Mouse (Mus musculus) thymus, postnatal 25 days (tissue): ENCODE measurements around the gene Elane.

Experiments used
- DNase-seq: peaks from one replicate; pipeline ENCODE4 v3.0.0; 2022

Elane gene

DNA sequence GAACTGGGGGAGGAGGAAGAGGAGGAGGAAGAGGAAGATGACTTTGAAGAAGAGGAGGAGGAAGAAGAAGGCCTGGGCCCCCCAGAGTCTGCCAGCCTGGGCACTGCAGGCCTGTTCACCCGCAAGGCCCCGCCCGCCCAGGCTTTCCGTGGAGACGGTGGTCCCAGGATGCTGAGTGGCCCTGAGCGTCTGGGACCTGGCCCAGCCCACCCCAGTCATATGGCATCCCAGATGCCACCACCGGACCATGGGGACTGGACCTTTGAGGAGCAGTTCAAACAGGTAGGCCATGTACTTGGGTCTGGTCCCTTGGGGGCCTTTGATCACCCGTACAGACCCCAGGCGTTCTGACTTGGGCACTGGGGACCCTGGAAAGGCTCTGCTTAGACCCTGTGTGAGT, 45.8 kb downstream of the Elane start:
- DNase-seq: no peak

DNA sequence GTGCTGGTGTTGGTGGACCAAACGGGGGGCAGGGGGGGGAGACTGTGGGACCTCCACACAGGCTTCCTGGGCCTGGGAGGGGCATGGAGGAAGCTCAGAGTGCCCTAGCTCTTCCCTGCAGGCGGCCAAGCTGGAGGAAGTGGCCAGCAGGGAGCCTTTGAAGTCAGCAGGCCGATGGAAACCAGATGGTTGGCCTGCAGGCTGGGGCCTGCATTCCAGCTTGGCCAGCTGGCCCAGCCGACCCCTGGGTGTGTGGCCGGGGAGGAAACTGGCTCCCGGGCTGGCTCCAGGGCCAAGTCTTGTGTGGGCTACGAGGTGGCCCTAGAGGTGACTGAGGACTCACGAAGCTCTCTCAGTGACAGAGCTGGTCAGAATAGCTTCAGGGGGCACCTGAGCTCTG, 46.7 kb downstream of the Elane start:
- no peak for DNase-seq

DNA sequence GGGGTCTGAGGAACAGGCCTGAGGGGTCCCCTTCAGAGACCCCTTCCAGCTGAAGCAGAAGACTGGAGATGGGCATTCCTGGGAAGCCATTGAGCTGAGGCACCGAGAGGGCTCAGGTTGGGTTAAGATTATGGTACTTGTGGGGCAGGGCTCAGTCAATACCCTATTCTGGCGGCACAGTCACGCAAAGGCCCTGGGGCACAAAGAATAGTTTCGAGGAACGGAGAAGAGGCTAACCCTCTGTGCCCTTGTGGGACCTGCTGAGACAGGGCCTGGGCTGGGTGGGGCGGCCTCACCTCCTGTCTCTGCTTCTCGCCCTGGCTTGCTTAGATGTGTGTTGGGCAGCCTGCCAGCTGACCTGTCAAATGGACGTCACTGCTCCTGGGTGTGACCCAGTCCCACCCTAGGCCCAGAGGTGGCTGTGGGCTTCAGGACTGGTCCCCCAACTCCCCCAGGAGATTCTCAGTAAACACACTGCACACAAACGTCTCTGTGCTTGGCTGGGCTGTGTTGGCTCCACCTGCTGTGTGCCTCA, 47.2 kb downstream of the Elane start:
- no peak for DNase-seq

DNA sequence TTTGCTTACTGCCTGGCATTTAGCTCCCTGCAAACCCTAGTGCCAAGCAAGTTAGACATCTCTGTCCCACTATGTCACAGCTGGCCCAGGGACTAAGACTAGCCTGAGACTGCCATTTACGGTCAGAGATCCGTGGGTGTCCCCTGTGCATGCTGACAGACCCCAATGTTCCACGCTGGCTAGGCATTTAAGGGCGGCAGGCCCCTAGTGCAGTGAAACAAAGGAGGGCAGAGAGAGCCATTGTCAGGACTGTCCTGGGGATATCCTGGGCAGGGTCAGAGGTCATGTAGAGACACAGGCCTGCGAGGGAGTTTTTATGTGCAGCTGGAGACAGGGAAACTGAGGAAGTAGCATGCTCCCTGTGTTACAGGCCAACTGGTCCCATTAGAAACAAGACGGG, 47.8 kb downstream of the Elane start:
- DNase-seq: no peak

DNA sequence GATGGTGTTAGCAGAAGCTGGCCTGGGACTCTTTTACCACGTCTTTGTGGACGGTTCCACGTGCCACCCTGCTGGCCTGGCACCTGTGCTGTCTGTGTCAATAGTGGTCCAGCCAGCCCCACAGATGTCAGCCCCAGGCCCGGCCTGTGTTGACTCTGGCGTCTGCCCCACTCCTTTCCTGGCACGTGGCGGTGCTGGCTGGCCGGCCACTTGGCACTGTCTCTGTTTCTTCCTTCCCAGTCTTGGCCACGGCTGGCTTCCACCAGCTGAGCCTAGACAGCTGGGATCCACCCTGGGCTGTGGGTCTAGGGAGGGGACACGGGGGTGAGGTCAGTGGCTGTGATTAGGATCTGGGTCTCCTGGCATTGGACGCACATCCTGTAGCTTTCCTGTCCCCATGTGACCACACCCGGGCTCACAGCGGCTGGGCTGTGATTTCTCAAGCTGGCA, 48.2 kb downstream of the Elane start:
- DNase-seq: no peak

DNA sequence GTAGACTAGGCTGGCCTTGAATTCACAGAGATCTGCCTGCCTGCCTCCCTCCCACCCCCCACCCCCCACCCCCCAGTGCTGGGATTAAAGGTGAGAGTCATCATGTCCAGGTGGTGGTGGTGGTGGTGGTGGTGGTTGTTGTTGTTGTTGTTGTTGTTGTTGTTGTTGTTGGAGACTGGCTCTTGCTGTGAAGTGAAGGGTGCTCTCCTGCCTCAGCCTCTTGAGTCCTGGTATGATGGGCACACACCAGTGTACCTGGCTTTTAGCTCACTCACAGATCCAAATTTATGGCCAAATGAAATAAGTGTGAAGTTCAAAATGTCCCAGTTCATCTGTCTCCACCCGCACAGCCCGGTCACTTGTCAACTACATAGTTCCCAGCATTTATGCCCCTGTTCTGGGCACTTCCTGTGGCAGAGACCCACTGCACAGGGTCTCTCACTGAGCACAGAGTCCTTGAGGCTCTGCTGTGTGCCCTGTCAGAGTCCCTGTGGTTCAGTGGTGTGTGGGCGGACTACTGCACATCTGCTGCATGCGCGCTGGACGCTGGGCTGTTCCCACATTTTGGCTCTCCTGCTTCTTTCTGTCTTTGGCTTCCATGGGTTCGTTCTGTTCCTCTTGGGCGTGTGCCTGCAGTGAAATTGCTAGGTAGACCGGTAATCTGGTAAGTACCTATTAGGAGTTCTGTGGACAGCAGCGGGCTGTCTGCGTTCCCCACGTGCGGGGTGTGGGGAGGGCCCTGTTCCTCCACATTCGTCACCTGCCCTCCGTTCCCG, 48.9 kb downstream of the Elane start:
- no peak for DNase-seq

DNA sequence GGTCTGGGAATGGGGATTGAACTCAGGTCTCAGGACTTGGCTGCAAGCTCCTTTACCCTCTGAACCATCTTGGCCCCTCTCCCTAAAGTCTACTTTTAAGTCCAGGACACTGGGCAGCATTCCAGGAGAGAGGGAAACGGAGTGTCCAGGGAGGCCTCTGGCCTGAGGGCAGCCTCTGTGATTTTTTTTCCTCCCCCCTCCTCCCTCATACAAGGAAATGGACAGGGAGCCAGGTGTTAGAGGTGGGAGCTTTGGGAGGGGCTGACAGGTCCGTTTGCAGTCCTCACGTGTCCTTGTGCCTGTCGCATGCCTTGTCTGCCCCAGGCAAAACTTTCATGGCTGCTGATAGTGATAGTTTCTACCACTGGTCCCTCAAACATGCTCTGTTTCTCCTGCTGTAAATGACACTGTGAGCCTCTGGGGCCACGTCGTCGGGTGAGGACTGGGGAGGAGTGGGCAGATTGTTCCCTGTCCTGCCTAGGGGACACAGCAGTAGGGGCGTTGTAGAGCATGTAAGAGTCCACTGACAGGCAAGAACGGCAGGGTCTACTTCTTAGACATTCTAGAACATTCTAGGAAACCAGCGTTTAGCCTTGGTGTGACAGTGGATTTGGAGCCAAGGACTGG, 50.4 kb downstream of the Elane start:
- no peak for DNase-seq

DNA sequence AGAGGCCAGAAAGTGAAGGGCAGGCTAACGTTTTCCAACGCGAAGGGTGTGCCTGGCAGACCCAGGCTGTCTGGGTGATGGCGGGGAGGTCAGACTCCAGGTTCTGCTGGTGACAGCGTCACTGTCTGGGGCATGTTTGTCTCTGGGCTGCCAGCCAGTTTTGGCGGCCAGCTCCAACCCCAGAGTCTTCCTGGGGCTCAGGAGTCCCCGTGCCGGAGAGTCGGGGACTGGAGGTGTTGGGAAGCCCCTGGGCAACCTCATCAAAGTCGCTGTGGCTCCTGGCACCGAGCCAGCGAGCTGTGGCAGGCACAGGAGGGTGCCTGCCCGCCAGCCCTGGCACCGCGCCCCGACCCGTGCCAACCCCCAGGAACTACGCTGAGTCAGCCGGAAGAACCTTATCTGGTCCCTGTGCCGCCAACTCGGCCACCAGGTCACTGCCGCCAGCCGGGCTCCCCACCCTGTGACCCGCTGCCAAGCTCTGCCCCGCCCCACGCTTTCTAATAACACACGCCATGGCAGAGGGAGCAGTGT, 50.9 kb downstream of the Elane start:
- peak; percentile 66 for DNase-seq
